Mouse (Mus musculus): ENCODE results near the gene Trabd2b.
A peak's percentile ranks its signal among the peaks of the same experiment; 100 is the strongest.

Gene Trabd2b

DNA sequence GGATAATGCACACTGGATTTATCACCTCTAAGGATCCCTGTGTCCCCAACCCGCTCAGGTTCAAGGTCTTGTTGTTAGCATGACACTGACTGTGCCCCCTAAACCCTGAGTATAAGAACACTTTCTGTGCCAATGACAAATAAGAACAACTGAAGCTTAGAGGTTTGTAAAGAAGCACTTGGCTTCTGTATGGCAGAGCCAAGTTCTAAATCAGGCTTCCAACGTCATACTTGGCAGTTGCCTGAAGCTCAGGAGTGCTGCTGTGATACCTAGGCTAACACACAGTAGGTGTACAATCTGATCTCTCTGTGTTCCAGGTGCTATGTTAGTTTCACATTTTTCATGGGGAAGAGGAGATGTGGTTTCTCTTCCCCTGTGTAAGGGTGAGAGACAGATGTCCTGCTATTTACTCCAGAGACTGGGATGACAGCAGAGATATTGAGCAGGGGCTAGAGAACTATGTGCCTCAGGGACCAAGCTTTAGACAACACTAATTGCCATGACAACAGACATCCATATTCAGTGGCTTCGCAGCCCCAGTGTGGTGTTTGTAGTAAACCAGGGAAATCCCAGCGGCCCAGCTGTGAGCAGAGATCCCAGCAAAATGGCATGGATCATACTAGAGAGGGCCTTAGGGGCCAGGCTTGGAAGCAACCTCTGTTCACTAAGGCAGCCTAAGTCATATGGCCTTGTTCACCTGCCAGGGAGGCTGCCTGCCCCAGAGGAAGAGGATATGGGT lies 89.3 kb downstream of the Trabd2b start:
- DNase-seq = no peak

DNA sequence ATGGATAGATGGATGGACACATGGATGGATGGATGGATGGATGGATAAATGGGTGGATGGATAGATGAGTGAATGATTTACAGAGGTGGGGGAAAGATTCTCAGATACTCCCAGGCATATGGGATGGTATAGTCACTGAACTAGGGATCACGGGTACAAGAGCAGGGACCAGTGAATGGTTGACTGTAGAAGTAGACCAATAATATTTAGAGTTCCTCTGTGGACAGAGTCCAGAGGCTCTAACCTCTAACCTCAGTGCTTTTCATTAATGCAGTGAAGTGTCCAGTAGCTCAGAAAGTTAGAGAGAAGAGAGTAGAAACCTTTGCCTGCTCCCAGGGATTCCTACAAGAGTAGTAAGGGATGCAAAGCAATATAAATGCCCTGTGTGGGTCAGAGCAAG lies 93.1 kb downstream of the Trabd2b start:
- DNase-seq = no peak

DNA sequence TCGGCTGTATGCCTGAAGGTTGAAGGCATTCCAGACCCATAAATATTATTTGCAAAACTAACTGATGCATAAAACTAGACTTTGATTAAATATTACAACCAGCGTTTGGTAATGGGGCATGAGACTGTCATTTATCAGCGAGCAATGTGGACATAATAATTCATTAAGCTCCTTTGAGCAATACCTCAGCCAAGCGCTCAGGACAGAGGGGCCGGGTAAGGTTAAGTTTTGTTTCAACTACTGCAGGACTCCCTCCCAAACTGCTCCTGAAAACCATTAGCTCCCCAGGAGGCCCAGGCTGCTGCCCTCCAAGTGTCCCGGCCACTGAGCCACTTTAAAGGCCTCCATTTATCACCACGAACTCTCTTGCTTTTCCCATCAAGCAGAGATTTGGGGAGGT lies 93.8 kb downstream of the Trabd2b start:
- no peak for DNase-seq

DNA sequence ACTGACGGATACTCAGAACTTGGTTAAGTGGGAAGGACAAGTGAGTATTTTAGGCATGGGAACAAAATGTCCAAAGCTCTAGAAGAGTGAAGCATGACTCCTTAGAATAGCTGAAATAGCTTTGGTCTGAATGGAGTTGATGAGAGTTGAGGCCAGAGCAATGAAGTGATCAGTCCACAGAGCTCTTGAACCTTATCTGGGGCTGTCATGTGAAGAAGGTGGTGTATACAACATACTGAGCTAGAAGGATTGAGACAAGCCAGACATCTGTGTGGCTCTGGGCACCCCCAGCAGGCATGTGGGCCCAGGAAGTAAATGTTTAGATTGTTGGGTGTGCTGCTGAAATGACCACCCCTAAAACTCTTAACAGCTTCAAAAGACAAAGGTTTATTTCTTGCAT lies 94.5 kb downstream of the Trabd2b start:
- no peak for DNase-seq

DNA sequence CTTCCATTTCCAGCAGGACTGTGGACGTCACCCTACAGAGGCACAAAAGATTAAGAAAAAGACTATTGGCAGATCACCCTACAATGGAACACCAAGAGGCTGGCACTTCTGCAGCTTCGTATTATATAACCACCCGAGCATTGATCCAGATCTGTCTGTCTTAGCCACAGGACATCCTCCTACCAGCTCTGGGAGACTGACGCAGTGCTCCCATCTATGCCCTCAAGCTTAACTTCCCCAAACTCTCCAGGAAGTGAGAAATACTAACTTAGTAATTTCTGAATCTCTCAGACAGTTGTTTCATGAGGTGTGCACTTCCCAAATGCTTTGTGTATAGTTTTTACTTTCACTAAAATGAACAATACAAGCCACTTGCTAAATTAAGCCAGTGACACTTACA lies 95.1 kb downstream of the Trabd2b start:
- DNase-seq = no peak

DNA sequence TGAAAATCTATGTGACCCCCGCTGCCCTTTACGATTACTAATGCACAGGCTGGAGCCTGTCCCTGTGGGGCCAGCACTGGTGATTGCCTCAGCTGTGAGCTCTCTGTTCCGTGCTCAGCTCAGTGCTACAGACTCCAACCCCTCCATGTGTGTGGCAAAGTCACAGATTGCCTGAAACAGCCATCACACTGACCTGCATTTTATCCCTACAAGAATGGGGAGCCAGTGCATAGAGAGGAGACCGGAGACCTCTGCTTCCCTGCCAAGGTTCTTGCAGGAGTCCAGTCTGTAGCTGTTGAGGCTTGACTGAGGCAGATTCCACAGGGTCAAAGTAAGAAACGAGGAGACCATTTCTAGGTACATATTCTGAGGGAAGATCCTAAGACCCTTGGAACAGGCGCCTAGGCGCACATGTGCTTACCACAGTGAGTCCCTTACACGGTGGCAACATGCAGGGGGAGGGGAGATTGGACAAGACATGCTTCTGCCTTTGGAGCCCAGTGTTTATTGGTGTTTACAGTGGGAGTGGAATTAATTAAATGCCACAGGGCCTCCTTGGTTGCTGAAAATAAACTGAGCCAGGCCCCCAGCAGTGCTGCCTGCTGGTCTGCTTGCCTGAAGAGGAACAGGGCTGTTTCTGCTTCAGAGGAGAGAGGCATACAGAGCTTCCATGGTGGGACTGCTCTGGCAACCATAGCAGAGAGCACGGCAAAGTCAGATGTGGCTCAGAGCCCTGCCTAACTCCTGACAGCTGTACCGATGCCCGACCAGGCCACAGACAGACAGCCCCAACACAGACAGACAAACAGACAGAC lies 97.9 kb downstream of the Trabd2b start:
- peak; percentile 12 to 13 for DNase-seq

DNA sequence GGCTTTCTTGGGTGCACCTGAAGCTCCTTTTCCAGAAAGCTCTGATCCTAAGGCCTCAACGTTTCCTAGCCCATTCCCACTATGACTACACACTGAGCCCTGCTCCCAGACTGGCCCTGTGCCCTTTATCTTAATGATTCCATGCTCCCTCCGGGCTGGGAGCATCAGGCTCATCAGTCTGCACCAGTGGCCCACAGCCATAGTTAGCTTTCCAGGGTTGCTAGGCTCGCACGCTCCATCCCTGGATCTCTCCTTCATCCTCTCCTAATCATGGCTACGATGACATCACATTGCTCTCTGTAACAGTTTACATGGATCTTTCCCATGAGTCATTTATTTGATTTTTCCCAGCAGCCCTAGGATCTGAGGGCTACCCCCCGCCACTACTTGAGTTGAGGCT lies 103.1 kb downstream of the Trabd2b start:
- DNase-seq = no peak

DNA sequence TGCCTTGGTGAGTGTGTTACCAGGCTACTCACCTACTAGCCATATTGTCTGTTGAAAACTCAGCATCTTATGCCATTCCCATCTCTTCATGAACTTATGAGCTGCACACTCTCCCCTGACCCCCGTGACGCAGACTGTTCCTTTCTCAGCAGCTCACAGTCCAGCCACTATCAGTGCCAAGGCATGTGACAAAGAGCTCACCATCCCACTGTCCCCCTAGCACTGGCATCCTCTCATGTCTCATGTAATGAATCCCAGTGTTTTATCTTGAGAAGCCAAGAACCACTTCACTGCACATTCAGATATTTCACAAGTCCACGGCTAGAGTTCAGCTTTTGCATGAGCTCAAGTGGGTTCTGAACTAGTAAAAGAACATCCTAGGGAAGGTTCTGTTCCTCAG lies 105.1 kb downstream of the Trabd2b start:
- no peak for DNase-seq

DNA sequence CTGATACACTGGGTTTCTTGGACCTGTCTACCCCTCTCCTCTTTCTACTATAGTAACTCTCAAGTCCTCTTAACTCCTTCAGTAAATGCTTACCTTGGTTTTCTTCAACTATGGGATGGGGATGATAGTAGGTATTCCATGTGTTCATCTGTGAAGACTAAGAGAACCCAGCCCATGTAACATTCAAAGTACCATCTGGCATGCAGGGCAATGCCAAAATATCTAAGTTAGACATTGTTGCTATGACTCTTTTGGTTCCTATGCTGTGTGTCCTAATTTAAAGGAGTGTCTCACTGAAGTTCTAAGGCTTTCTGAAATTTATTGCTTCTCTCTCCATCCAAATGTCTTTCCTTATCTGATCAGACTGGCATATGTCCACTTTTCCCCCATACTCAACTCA lies 106.6 kb downstream of the Trabd2b start:
- DNase-seq = no peak

DNA sequence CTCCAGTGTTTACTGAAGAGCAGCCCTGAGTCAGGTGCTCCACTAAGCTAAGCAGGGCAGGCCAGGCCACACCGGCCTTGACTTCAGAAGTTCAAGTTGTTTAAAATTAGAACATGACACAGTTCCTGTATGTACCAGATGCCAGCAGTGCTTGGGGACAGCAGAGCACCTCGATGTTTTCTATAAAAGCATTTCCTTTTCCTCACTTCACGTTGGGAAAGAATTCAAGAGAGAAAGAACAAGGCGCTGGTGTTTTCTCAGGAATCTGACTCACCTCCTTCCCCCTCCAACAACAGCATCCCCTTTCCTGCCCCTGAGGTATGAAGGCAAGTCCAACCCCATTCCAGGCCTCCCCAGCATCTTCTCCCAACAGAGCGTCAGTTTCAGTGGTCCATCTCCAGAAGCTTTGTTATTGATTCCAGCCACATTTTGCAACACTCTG lies 108.8 kb downstream of the Trabd2b start:
- no peak for DNase-seq

DNA sequence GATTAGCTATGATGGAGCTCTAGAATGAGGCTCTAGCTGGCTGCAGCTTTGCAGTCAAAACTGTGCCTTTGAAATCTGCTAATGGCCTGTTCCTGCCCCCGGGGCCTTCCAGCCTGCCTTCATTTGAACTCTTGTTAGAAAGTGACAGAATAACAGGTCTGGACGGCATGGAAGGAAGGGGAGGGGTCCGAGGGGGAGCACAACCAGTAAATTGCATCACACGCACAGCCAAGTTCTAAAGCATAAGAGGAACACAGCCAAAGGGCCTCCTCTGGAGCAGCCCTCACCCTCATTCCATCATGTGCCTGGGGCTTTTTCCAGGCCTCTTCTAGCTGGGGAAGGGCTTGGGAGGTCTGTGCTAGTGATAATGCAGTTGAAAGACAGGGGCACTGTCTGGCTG lies 110.1 kb downstream of the Trabd2b start:
- DNase-seq = no peak

DNA sequence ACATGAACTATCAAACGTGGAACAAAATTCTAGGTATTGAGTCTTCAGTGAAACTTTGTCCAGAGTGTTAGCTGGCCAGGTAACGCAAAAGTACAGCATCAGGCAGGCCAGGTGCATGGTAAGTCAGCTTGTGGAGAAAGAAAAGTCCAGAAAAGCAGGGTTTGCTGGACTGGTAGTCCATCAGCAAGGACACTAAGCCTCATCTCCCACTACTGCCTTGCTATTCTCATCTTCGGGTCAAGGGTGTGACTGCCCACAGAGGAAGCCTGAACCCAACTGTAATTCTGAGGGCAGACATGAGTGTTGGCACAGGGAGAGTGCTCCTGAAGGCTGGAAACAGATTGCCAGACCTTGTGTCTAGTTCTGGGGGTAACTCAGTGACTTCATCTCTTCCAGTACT lies 111.5 kb downstream of the Trabd2b start:
- no peak for DNase-seq

DNA sequence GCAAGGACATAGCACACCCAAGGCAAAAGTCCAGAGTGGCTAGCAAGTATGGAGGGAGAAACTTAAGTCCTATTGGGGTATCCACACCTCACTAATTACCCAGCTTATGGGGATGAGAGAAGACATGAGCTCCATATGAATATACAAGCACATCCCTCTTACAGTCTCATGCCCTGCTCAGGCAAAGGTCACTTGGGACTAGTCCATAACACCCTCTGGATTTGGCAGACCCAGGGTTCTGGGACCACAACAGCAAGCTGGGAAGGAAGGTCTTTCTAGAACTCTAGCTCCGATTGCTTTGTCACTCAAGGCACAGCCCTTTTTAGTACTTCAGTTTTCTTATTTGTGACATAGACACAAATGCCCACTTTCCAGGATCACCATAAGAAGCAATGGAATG lies 112.0 kb downstream of the Trabd2b start:
- DNase-seq = no peak

DNA sequence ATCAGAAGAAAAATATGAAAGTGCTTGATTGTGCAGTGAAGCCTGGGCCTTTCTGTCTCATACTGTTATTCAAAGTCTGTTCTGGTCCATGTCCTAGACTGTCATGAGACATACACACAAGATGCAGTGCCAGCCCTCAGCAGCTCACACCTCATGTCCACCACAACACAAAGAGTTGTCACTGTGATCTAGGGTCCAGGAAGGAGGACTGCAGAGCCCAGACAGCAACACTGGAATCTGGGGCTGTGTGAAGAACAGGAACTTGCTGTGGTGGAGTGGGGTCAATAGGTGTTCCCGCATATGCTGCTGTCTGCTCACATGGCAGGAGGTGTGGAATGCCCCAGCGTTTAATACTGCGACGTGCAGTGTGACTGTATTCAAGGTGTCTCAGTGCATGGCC lies 112.8 kb downstream of the Trabd2b start:
- no peak for DNase-seq

DNA sequence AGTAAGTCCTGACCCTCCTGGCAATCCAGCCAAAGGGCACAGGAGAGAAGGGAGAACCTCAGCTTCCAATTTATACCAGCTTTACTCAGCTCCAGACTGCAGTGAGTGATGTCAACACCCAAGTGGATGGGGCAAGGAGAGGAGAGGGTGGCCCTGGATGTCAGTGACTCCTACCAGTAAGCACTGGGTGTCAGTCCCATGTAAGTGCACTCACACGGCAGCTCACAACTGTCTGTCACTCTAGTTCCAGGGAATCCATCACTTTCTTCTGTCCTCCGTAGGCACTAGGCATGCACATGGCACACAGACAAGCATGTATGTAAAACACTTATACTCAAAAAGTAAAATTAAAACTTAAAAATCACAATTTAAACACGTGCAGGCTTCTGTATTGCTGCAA lies 113.4 kb downstream of the Trabd2b start:
- no peak for DNase-seq

DNA sequence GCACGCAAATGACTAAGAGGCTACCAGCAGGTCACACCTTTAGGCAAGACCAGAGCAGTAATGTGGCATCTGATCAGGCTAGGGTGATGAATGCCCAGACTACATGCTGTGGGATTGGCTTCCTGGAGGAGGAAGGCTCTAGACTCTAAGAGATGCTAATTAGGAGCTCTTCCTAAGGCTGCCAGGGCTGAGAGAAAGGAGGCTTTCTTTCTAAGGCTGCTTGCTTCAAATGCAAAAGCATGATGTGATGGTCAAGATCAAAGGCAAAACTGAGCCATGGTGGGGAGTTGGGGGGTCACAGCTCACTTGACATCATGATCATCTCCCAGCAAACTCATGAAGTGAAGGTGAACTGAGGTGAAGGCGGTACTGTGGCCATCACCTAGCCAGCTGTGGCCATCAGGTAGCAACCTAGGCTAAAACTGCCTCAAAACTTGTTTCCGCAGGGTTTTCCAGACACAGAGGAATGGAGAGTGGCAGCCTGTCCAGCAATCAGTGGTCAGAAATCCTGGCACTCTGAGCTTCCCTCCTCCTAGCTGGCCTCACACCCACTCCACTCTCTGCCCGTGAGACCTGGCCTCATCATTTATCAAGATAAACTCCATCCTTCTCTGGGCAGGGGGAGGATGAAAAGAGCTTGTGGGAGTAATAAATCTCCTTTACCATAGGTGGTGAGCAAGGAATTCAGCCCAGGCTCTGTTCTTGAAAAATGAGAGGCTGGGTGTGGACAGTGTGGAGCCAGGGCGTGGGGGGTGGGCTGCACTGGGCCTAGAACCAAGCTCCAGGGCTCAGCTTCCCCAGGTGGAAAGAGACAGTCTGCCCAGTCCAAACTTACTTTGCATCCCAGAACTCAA lies 117.0 kb downstream of the Trabd2b start:
- no peak for DNase-seq

DNA sequence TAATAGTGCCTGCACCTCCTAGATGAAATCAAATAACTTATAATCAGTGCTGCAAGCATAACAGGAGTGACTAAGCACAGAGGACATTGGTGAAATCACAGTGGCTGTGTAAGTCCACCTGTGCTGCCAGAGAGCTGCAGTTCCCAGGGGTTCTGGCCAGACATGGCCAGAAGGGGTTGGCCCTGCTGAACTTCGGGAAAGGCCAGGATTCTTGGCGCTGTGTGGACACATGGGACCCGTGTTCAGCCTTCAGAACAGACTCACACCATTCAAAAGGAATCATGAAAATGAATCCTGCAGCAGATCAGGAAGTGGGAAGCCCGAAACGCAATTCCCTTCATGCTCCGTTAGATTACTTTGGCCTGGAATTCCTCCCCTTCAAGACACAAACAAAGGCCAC lies 125.1 kb downstream of the Trabd2b start:
- DNase-seq = no peak

DNA sequence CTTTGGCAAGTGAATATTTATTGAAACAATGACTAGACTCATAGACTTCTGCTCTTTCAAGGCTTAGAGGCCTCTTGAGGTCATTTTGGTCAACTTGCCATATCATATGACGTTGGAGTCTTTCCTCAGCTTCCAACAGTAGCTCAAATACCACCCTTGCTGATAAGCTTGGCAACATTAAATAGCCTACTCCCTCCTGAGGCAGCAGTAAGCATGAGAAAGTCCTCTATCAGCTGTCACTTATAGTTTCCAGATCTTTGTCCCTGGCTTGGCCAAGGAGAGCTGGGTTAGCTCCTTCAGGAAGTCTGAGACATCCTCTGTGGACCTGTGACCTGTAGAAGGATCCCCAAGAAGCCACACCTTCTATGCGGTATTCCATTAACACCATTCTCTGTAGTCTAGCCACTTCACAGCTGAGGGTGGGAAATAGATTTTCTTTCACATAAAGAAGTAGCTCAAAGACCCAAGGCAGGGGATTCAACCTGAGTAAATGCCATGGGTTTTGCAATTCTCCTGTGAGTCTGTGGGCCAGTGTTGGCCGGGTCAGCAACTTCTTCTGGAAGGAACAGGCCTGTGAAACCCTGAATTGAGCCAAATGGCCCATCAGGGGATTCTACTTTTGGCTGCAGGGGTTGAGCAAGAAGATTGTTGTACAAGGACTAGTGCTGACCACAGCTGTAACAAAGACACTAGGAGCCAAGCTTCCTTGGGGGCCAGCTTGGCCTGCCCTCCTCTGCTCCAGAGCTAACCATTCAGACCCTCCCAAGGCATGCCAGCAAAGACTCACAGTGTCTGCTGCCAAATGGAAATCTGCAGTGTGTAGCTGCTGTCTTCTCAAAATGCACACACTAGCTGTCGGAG lies 127.6 kb downstream of the Trabd2b start:
- peak in 1 of 2 experiments; percentile 5 for DNase-seq

DNA sequence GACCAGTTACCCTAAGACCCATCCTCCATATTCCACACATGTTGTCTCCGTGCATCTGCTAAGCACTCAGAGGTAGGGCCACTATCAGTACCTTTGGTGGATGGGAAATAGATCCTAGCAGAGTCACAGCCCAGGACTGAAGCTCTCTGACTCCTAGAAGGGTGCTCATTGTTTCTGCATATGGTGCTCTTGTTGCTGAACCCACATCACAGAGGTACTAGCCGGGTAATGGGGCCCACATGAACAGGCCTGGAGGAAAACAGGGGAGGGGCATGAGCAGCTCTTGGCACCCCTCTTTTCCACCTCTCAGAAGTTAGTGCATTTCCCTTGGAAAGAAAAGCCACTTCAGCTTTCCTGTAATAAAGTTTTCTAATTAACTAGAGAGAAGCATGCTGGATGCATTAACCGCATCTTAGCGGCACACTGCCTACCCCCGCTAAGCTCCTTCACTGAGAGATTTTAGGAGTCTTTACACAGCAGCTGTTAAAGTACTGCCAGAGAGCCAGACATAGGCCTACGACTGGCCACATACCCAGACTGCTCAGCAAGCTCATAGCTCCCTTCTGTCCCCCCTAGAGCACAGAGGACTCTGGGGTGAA lies 131.0 kb downstream of the Trabd2b start:
- no peak for DNase-seq

DNA sequence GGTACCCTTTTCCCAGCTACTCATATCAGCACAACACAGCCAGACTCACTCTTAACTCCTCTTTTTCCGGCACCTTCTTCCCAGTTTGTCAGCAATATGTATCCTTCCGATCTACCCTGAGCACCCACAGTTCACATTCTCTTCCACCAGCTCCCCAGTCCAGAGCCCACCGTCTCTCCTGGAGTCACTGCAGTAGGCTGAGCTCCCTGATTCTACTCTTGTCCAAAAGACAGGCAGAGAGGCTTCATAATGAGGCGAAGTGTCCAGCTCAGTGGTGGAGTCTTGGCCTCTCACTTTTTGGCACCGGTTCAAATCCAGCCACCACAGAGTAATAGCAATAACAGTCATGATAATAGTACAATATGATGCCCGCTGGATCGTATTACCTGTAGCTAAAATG lies 133.5 kb downstream of the Trabd2b start:
- DNase-seq = no peak

DNA sequence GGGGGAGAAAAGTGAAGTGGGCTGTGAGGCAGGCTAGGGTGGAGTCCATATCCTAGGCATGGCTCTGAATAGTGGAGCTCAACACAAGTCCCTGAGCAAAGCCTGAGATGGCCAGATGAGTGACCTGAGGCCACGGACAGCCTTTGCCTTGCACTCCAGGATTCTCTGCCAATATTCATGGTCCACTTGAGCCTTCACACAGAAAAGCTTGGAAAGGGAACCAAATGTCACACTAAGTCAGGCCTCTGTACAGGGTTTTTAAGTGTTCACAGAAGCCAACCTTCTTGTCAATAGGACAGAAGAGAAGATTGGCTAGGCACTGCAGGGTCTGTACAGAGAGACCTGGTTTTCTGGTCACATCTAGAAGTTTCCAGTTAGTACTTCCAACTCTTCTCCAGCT lies 134.7 kb downstream of the Trabd2b start:
- DNase-seq = no peak

DNA sequence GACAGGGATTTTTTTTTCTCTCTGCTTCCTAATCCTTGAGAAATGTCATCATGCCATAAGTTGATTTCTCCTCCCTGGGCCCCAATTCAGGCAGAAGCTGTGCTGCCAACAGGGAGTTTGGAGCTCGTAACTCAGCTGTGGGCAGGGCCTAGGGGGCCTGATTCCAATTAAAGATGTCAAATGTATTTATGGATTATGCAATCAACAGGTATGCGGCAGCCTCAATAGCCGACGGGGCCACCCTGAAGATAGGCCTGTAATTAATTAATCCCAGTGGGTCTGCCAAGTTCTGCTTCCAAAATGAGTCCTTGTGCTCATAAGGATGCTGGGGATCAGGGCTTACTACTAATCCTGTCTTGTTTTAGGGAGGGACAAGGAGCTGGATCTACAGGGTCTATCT lies 135.6 kb downstream of the Trabd2b start:
- DNase-seq = no peak
